Mouse (Mus musculus) CH12.LX (cell line): Measurements from ENCODE around the gene Dctpp1. TPM values are rescaled to one million over a fixed set of nuclear protein-coding genes. Genes with fewer than 3 reads are reported as not detected.

Source experiments
- DNase-seq: peaks from one replicate; pipeline ENCODE4 v3.0.0-alpha.2; 2013; ENCODE audit errors: extremely low read depth
- H3K27ac ChIP-seq: 2 replicates; pipeline ENCODE4 v1.5.1; 2012; ENCODE audit warnings: low read depth, mild to moderate bottlenecking, control low read depth, moderate library complexity; ENCODE audit not compliant: insufficient read depth
- H3K27me3 ChIP-seq: replicated peaks from 2 replicates; pipeline ENCODE3; 2012; ENCODE audit warnings: inconsistent platforms
- H3K36me3 ChIP-seq, 2 experiments: replicated peaks in 1 of 2; 2 replicates each; pipeline versions ENCODE3 to v1.6.1; 2012; ENCODE audit warnings: inconsistent platforms in 1 of 2, low read length in 1 of 2, mild to moderate bottlenecking in 1 of 2, mixed read lengths in 1 of 2, moderate library complexity in 1 of 2; ENCODE audit not compliant: control insufficient read depth in 1 of 2, insufficient read depth in 1 of 2
- H3K4me1 ChIP-seq, 2 experiments: 2 replicates each; pipeline ENCODE4 v1.6.1; 2012; ENCODE audit warnings: inconsistent platforms in 1 of 2, moderate library complexity in 1 of 2; ENCODE audit not compliant: insufficient read depth in 2 of 2, control insufficient read depth in 1 of 2
- H3K4me2 ChIP-seq: 2 replicates; pipeline ENCODE4 v1.6.1; 2012; ENCODE audit warnings: low read depth, mild to moderate bottlenecking, control low read depth; ENCODE audit not compliant: poor library complexity, insufficient read depth, severe bottlenecking
- H3K4me3 ChIP-seq, 3 experiments: fragments of 150-350 bp in 1 of 3; sonication (generic) in 1 of 3; replicated peaks in 1 of 3; 2 replicates each; pipeline versions ENCODE3 to v1.5.1; 2011 to 2012; ENCODE audit warnings: low read depth in 2 of 3, low read length in 2 of 3, mild to moderate bottlenecking in 2 of 3, moderate library complexity in 2 of 3, control low read depth in 1 of 3, improper control_type of control experiment in 1 of 3, inconsistent platforms in 1 of 3, mixed read lengths in 1 of 3; ENCODE audit not compliant: poor library complexity in 1 of 3
- H3K79me2 ChIP-seq: replicated peaks from 2 replicates; pipeline ENCODE4 v1.6.1; 2012; ENCODE audit warnings: mild to moderate bottlenecking, moderate library complexity; ENCODE audit not compliant: control insufficient read depth, poor library complexity, insufficient read depth, severe bottlenecking; ENCODE audit errors: extremely low read depth
- H3K9ac ChIP-seq: 2 replicates; pipeline ENCODE4 v1.6.1; 2012; ENCODE audit warnings: low read depth, mild to moderate bottlenecking, control low read depth, moderate library complexity; ENCODE audit not compliant: insufficient read depth
- H3K9me3 ChIP-seq: replicated peaks from 2 replicates; pipeline ENCODE3; 2012; ENCODE audit warnings: low read length, inconsistent platforms, mixed read lengths
- BHLHE40 ChIP-seq: IDR thresholded peaks from 2 replicates; pipeline ENCODE4 v1.6.1; 2011; ENCODE audit warnings: mild to moderate bottlenecking, low read depth, low read length, improper control_type of control experiment
- CTCF ChIP-seq, 2 experiments: IDR thresholded peaks in 1 of 2; conservative IDR thresholded peaks in 1 of 2; 2 replicates each; pipeline ENCODE4 v1.5.1; 2011 to 2012; ENCODE audit warnings: low read depth in 2 of 2, low read length in 2 of 2, improper control_type of control experiment in 1 of 2, inconsistent platforms in 1 of 2, mild to moderate bottlenecking in 1 of 2, moderate library complexity in 1 of 2
- E2F4 ChIP-seq: IDR thresholded peaks from 2 replicates; pipeline ENCODE4 v1.6.1; 2011; ENCODE audit warnings: low read depth, low read length, improper control_type of control experiment; ENCODE audit not compliant: insufficient replicate concordance
- ELF1 ChIP-seq: IDR thresholded peaks from 2 replicates; pipeline ENCODE4 v1.6.1; 2014; ENCODE audit warnings: low read depth, mild to moderate bottlenecking, inconsistent platforms, low read length, improper control_type of control experiment
- EP300 ChIP-seq: IDR thresholded peaks from 2 replicates; pipeline ENCODE4 v1.6.1; 2011; ENCODE audit warnings: low read length, improper control_type of control experiment
- ETS1 ChIP-seq: conservative IDR thresholded peaks from 2 replicates; pipeline ENCODE4 v1.6.1; 2012; ENCODE audit warnings: low read depth, mild to moderate bottlenecking, inconsistent platforms, low read length, improper control_type of control experiment, moderate library complexity
- GABPA ChIP-seq: IDR thresholded peaks from 2 replicates; pipeline ENCODE4 v1.6.1; 2012; ENCODE audit warnings: low read depth, low read length, improper control_type of control experiment, inconsistent platforms; ENCODE audit not compliant: insufficient replicate concordance
- HCFC1 ChIP-seq: IDR thresholded peaks from 2 replicates; pipeline ENCODE4 v1.6.1; 2012; ENCODE audit warnings: low read depth, mild to moderate bottlenecking, inconsistent platforms, low read length, improper control_type of control experiment
- IRF4 ChIP-seq: IDR thresholded peaks from 2 replicates; pipeline ENCODE4 v1.6.1; 2014; ENCODE audit warnings: low read depth, mild to moderate bottlenecking, inconsistent platforms, low read length, improper control_type of control experiment
- JUN ChIP-seq: IDR thresholded peaks from 2 replicates; pipeline ENCODE4 v1.6.1; 2011; ENCODE audit warnings: low read depth, mild to moderate bottlenecking, low read length, improper control_type of control experiment, moderate library complexity; ENCODE audit not compliant: insufficient read depth
- JUND ChIP-seq: conservative IDR thresholded peaks from 2 replicates; pipeline ENCODE4 v1.6.1; 2011; ENCODE audit warnings: low read depth, low read length, improper control_type of control experiment
- MAFK ChIP-seq: IDR thresholded peaks from 2 replicates; pipeline ENCODE4 v1.6.1; 2011; ENCODE audit warnings: low read length, improper control_type of control experiment; ENCODE audit not compliant: insufficient replicate concordance
- MAZ ChIP-seq: IDR thresholded peaks from 2 replicates; pipeline ENCODE4 v1.6.1; 2012; ENCODE audit warnings: low read depth, mild to moderate bottlenecking, inconsistent platforms, low read length, improper control_type of control experiment, moderate library complexity
- MEF2A ChIP-seq: IDR thresholded peaks from 2 replicates; pipeline ENCODE4 v1.6.1; 2014; ENCODE audit warnings: low read depth, mild to moderate bottlenecking, inconsistent platforms, low read length, improper control_type of control experiment, borderline replicate concordance
- MXI1 ChIP-seq: IDR thresholded peaks from 2 replicates; pipeline ENCODE4 v1.6.1; 2011; ENCODE audit warnings: mild to moderate bottlenecking, low read depth, low read length, improper control_type of control experiment
- MYC ChIP-seq: IDR thresholded peaks from 2 replicates; pipeline ENCODE4 v1.6.1; 2011; ENCODE audit warnings: low read depth, mild to moderate bottlenecking, improper control_type of control experiment, low read length
- NRF1 ChIP-seq: IDR thresholded peaks from 2 replicates; pipeline ENCODE4 v1.6.1; 2014; ENCODE audit warnings: low read depth, mild to moderate bottlenecking, inconsistent platforms, low read length, improper control_type of control experiment, moderate library complexity
- PAX5 ChIP-seq: IDR thresholded peaks from 2 replicates; pipeline ENCODE4 v1.6.1; 2012; ENCODE audit warnings: low read length, inconsistent platforms, mixed read lengths
- POLR2AphosphoS2 ChIP-seq: IDR thresholded peaks from 2 replicates; pipeline ENCODE4 v1.6.1; 2011; ENCODE audit warnings: low read depth, low read length, improper control_type of control experiment
- SMC3 ChIP-seq: IDR thresholded peaks from 2 replicates; pipeline ENCODE4 v1.6.1; 2011; ENCODE audit warnings: low read depth, low read length, improper control_type of control experiment
- TCF12 ChIP-seq: IDR thresholded peaks from 2 replicates; pipeline ENCODE4 v1.6.1; 2014; ENCODE audit warnings: low read depth, mild to moderate bottlenecking, inconsistent platforms, low read length, improper control_type of control experiment
- UBTF ChIP-seq: IDR thresholded peaks from 2 replicates; pipeline ENCODE4 v1.6.1; 2012; ENCODE audit warnings: low read depth, mild to moderate bottlenecking, inconsistent platforms, low read length, improper control_type of control experiment, moderate library complexity
- USF2 ChIP-seq: conservative IDR thresholded peaks from 2 replicates; pipeline ENCODE4 v1.6.1; 2011; ENCODE audit warnings: low read depth, low read length, improper control_type of control experiment
- ZC3H11A ChIP-seq: IDR thresholded peaks from 2 replicates; pipeline ENCODE4 v1.6.1; 2012; ENCODE audit warnings: low read depth, mild to moderate bottlenecking, inconsistent platforms, low read length, improper control_type of control experiment
- ZKSCAN1 ChIP-seq: IDR thresholded peaks from 2 replicates; pipeline ENCODE4 v1.6.1; 2012; ENCODE audit warnings: low read depth, inconsistent platforms, low read length, improper control_type of control experiment, borderline replicate concordance
- ZNF384 ChIP-seq: IDR thresholded peaks from 2 replicates; pipeline ENCODE4 v1.6.1; 2012; ENCODE audit warnings: low read depth, low read length, improper control_type of control experiment, inconsistent platforms
- dilution Hi-C: fragments of 300-500 bp; cut with MboI; formaldehyde crosslinking; loops from 2 replicates; pipeline ENCODE4 v1.14.3; 2020; ENCODE audit warnings: low sequenced_read_pairs; ENCODE audit not compliant: extremely low pct_unique_long_range_greater_than_20kb, extremely low pct_ligation_motif_present
- in situ Hi-C: fragments of 300-500 bp; cut with MboI; formaldehyde crosslinking; loops from 3 replicates; pipeline ENCODE4 v1.14.3; 2019; ENCODE audit warnings: low sequenced_read_pairs, low pct_ligation_motif_present, low pct_unique_long_range_greater_than_20kb, mixed read lengths
- polyA plus RNA-seq: library from polyadenylated mRNA; unstranded; fragments of >175 nt; gene quantifications from 2 replicates; pipeline ENCODE4 v1.2.1, GENCODE M21; 2012; ENCODE audit warnings: low read depth; ENCODE audit not compliant: insufficient read length
- total RNA-seq, 2 experiments: library from RNA; depleted of rRNA; stranded (reverse); fragments of 300-350 nt in 1 of 2; fragments of >200 nt in 1 of 2; gene quantifications; 2 replicates each; pipeline ENCODE4 v1.2.3; 2012 to 2014

Gene Dctpp1
- total and polyA plus RNA-seq, 3 experiments = 197 to 296 (median 221) TPM

- Histone ChIP-seq H3K4me1 (peaks cover 19 to 45% of the 10 kb centered on the region in 2 experiments), H3K27me3 (no peaks in the 10 kb centered on the region), H3K36me3 (peaks cover 9 to 14% of the 10 kb centered on the region in 2 experiments), H3K4me2 (no peak overlapping the region), H3K27ac (no peak overlapping the region), H3K79me2 (peaks cover 18% of the 10 kb centered on the region), H3K9ac (no peak overlapping the region), H3K9me3 (peaks cover 4% of the 10 kb centered on the region), H3K4me3 (no peak overlapping the region)
- TF ChIP-seq NRF1 (no peak), CTCF (conservative IDR thresholded peaks at IDR 0.05 in 1 of 2, IDR thresholded peaks at IDR 0.05 in 1 of 2; ENCODE audit: low read depth in 2 of 2, low read length in 2 of 2) (no peak), BHLHE40 (no peak), SMC3 (no peak), MAFK (no peak), JUND (no peak), USF2 (no peak), MEF2A (no peak), PAX5 (no peak), JUN (no peak), ZKSCAN1 (no peak), ZC3H11A (no peak), GABPA (no peak), ETS1 (no peak), E2F4 (no peak), MAZ (no peak), MYC (no peak), POLR2AphosphoS2 (no peak)
- in situ Hi-C loops = no loop called here
- no peak for DNase-seq
- dilution Hi-C loops = no loop called here
These were observed 40.1 kb downstream of the Dctpp1 start for GRCm38 (mm10) chr7:127220440-127220839.

DNA sequence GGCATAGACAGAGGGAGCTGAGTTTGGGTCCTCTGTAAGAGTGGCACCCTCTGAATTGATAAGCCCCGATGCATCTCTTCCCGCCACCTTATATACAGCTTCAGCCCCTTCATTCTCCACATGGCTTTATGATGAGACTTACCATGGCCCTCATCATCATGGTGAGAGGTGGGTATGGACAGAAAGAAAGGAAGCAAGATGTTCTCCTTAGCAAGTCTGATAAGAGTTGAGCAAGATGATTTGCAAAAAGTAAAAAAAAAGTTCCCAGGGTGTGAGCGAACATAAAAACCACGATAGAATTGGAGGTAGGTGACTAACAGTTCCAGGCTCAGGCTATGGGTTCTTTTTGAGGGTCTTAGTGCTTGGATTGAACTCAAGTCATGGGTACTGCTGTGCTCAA, 41.8 kb downstream of the Dctpp1 start:
- Histone ChIP-seq H3K4me2 (peak overlapping the region; percentile 81), H3K27ac (peak overlapping the region; percentile 54; the same call in 1 of the 2 replicates), H3K4me3 (peak overlapping the region; percentile 67 to 80 (median 70)), H3K79me2 (peaks cover 18% of the 10 kb centered on the region), H3K9me3 (peaks cover 4% of the 10 kb centered on the region), H3K4me1 (peaks cover 19 to 55% of the 10 kb centered on the region in 2 experiments), H3K36me3 (peaks cover 23 to 31% of the 10 kb centered on the region in 2 experiments), H3K27me3 (no peaks in the 10 kb centered on the region), H3K9ac (peak overlapping the region; percentile 62)
- dilution Hi-C loops = no loop called here
- no peak for DNase-seq
- in situ Hi-C loops = no loop called here
- TF ChIP-seq E2F4 (no peak), TCF12 (no peak), IRF4 (no peak), JUND (no peak), MAZ (no peak), ZKSCAN1 (no peak), ZNF384 (peak; percentile 51; the same call in 1 of the 2 replicates), HCFC1 (no peak), UBTF (0 out of 2 replicates have a peak, but pooled peaks have one; percentile 5), EP300 (no peak), ETS1 (no peak), JUN (no peak), ELF1 (no peak), ZC3H11A (no peak), MXI1 (0 out of 2 replicates have a peak, but pooled peaks have one; percentile 32)
